Mouse (Mus musculus): ENCODE measurements at regions not wholly inside any gene's neighbourhood (a gene's known extent, or its start where the extent isn't known, plus 50 kb on each side); places are given as distances from the start of the nearest gene placed in this dataset.
A peak's percentile ranks its signal among the peaks of the same experiment; 100 is the strongest.

DNA sequence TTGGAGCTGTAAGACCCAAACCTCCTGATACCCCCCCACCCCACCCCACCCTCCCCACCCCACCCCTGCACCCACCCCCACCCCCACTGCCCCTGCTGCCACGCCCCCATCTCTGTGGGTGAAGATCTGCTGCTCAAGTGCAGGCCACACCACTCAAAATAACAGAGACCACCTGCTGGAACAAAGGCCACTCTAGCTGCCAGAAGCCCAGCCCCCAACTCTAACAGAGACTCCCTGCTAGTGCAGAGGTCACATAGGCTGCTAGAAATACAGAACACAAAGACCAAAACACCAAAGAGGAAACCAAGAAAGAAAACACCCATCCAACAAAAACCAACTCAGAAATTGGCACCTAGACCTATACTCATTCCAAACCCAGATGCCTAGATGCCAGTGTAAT lies 58.9 kb downstream of the Olfr267 start:
- no peak for DNase-seq

DNA sequence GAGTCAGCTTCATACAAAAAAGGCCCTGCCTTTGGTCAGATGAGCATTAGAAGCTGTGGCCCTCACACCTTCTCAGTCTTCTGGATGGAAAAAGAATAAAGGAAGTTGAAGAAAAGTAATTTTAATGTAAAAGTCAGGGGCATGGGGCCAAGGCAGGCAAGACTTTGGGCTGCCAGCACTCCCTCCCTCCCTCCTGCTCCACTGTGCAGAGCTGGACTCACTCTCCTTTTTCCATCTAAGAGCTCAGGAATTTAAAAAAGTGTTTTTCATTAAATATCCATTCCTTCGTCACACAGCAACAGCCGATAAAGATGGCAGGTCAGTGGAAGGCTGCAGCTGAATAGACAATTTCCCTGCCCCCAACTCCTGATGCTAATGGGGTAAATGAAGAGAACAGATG lies 61.1 kb downstream of the Olfr267 start:
- no peak for DNase-seq

DNA sequence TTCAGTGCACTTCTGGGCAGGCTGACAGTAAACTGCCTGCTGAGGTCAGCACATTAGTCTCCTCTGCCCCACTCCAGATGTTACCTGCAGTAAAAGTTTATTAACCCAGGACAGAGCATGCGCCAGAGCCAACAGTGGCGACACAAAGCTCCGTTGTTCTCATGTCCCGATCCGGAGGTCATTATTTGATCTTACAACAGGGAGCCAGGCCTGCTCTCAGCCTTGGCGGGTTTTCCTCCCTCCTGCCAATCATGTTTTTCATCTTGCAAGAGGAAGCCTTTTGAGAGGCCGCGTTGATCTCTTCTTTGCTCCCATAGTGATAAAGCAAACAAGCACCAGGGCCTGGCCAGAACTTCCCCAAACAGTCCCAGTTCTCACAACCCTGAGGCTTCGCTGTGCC lies 64.7 kb downstream of the Olfr267 start:
- peak; percentile 34 for DNase-seq

DNA sequence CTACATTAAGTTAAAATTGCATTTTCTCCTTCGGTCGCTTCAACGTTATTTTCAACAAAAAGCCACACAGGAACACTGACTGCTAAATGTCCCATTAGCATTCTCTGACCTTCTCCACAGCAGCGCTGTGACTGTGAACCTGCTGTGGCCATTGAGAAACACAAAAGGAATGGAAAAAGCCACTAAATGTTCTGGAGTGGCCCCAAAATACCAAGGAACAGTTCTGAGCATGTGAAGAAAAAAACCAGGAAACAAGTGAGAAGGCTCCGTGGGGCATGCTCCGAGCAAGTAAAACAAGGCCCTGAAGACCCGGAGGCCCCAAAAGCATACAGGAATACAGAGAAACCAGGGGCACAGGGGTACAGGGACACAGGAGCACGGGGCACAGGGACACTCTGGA lies 66.8 kb downstream of the Olfr267 start:
- no peak for DNase-seq

DNA sequence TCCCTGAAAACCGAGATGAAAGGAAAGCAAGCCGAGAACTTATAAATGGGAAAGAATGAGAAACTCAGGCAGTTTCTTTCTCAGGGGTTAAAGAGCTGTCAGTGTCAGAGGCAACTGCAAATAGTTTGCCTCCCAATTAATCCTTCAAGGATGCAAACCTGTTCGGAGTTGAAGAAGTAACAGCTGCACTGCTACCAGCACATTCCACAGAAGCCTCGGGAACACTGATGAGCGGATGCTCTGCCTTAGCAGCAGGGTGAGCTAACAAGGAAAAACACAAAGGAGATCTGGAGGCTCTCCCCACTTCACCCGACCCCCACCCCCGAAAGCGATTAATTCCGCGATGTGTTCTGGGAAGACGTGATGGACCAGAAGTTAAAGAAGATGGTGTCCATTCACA lies 71.1 kb downstream of the Olfr267 start:
- DNase-seq = no peak

DNA sequence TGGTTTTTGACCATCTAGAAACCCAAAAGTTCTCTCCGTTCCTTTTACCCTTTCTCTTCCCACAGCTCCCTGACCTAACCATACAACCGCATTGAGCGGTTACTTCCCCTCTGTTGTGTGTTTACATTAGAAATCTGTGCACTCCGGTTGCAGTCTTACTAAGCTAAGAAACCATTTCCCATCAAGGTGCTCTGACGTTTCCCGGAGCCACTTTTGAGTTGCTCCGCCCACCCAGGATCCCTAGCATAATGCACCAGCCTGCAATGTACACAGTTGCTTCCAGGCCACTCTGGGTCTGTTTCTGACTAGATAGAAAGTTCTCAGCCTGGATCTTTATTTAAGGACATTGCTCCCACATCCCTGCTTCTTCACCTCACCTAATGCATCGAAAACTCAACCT lies 71.7 kb downstream of the Olfr267 start:
- DNase-seq = no peak

DNA sequence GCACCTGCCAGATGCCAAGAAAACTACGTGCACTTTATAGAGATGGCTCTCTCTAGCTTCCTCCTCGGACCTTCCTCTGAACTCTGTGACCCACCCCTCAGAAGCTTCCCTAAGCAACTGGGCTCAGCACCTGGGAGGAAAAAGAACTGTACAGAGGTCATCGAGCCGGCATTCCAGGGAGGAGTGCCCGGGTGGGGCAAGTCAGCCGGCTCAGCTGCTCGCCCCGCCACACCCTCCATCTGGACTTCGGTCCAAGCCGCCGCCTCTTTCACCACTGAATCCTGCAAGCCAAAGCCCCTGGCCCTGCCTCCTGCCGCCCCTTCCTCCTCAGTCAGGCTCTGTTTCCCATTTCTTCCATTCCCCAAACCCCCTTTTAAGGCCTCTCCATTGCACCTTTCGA lies 73.3 kb downstream of the Olfr267 start:
- DNase-seq = no peak

DNA sequence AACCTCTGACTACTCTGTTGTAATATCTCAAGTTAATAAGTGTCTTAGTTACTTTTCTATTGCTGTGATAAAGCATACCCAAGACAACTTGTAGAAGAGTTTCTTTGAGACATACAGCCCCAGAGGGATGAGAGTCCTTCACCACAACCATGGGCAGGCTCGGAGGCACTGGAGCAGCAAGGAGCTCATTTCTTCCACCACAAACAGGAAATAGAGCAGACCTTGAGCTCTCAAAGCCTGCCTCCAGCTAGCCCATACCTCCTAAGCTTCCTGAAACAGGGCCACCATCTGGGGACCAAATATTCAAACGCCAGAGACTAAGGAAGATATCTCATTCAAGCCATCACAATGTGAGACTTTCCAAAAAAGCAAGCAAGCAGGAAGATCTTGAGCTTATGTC lies 74.6 kb downstream of the Olfr267 start:
- DNase-seq = no peak

DNA sequence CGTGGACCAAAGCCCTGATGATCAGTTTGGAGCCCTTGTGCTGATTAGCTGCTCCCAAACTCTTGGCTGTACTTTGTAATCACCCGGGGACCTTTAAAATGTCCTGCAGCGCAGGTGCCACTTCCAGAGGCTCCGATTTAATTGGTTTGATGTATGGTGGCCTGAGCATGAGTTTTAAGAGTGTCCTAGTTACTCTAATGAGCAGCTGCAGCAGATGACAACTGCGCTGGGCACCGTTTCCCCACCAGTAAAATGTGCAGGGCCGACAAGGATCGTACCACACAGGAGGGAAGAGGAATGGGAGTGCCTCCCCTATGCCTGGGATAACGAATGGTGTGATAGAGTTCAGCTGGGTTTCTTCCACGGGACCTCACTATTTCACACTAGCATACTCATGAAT lies 75.3 kb downstream of the Olfr267 start:
- no peak for DNase-seq

DNA sequence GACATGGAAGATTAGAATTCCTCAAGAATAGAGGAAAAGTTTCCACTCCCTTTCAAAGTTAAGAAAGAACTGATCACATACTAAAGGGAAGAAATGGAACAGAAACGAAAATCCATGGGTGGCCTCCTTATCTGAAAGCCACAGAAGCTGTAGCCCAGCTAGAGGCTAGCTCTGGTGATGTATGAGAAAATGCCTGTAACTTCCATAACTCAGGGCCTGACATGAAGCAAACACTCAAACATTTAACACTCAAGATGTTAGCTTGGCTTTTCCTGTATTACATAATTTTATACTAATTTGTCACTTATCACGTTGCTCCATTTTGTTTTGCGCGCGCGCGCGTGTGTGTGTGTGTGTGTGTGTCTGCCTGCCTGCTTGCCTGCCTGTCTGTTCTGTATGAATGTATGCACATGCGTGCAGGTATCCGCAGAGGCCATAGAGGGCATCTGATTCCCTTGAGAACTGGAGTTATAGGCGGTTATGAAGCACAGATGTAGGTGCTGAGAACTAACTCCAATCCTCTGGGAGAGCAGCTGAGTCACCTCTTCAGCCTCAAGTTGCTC lies 88.2 kb downstream of the Olfr267 start:
- no peak for DNase-seq

DNA sequence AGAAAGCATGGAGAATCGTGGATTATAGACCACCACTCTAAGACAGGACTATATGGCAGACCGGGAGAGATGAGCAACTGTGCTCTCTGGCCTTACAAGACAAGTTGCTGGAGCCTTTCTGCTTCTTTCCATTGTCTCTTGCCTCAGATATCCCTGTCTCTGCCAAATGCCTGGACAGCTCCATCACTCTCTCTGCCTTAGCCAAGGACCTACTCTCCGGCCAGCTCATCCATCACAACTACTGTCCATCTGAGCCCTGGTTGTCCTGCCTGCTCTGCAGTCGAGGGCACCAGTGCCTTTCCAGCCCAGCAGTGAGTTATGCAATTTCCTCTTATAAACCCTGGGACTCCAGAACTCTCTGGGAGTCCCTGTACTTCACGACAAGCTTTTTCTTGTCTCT lies 88.7 kb downstream of the Olfr267 start:
- no peak for DNase-seq

DNA sequence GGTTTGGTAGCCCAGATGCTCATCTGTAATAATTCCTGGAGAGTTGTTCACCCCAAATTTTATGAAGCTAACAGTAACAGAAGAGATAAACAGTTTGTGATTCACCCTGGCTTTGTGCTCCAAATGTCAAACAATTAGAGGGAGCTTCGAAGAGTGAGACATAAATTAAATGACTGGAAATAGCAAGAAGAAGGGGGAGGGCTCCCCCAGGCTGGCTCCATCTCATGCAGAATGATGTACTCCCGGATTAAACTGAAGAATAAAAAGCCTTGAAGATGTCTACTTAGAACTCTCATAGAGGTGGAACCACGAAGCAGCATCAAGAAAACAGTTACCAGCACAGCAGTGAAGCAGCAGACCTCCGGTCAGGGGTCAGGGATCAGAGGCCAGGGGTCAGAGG lies 90.8 kb downstream of the Olfr267 start:
- DNase-seq = peak; percentile 4

DNA sequence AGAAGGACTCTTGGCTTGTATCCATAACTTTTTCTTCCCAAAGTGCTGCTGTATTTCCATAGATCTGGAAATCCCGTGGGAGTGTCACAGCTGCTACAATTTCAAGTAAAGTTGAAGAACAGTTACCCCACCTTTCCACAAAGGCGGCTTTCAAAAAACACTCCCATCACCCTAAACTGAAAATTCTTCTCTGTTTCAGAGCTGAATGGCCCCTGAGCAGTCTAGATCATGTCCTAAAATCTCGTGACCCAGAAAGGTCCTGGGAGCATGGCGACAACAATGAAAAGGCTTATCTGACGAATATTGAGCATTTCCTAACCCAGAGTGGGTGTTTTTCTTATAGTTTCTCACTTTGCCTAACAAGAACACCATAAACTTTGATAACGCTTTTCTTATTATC lies 92.2 kb downstream of the Olfr267 start:
- no peak for DNase-seq

DNA sequence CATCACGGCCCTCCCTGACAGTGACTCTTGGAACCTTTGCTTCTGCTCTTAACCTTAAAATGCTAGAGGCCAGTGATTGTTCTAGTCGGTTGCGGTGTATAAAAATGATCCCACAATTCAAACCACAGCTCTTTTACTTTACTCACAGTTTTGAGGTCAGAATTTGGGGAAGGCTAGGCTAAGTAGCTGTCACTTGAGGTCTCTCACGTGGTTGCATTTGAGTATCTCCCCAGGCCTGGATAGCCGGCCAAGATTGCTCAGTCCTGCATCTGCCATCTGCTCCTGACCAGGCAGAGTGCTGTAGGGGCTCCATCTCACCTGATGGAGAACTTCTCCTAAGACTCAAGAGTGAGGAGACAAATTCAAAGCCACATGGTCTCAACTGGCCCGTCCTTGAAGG lies 94.5 kb downstream of the Olfr267 start:
- no peak for DNase-seq

DNA sequence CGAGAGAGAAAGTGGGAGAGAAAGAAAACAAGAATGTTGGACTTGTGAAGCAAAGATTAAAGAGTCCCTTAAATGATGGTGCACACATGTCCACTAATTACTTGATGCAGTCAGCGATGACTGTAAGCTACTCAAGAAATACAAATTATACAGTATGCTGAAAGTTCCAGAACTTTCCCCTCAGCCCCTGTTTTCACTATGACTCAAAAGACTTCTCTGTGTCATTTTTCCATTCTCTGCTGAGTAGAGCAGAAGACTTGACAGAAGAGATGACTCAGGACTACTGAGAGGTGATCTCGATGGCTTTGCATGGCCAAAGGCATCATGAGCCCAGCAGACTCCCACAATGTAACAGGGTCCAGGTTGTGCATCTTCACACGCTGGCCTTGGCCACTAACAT lies 105.6 kb downstream of the Olfr267 start:
- no peak for DNase-seq

DNA sequence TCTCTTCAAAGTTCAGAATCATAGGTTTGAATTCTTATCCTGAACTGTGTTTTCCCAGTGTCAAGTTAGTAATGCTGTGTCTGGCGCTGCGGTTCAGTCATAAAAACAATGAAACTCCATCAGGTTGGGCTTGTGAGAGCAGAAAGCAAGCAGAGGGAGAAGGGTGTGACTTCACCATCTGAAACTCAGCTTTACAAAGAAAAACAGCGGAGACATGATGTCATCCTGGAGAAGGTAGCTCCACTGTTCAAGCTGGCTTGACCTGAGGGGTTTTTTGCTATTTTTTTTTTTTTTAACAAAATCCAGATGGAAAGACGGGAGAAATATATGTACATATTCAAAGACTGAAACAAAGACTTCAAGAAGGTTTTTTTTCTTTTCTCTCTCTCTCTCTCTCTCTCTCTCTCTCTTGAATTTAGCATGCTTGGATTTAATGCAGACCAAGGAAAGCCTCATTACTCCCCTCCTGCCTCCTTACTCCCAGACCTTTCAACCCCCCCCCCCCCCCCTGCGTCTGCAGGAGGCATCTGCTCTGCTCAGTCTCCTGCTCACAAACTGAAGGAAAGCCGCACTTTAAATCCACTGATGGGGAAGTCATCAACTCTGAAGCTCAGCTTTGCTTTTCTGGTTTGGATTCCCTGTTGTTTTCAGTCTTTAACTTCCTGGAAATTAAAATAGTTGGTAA lies 109.7 kb downstream of the Olfr267 start:
- no peak for DNase-seq

DNA sequence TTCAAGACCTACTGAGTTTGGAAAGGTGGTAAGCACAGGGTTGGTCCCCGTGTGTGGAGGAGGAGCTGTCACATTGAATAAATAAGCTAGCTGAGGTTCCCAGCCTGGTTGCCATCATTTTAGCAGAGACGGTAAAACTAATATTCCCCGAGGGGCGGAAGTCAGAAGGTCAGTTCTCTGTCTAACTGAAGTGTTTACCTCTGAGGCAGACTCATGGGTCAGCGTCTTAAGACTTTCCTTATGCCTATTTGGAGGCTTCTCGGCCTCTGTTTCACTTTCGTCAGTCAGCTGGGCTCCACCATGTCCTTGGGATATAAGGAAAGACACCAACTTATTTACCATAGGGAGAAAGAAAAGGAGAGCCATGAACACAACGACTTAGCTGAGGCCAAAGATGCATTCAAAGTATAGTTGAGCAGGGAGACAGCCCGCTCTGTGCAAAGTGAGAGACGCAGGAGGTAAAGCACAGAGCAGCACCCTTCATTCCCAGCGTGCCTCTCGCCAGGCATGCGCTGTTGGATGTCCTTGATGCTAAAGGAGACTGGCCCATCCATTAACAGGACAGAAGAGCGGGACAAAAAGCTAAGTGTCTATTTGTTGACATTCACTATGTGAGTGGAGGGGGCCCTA lies 116.0 kb downstream of the Olfr267 start:
- DNase-seq = no peak

DNA sequence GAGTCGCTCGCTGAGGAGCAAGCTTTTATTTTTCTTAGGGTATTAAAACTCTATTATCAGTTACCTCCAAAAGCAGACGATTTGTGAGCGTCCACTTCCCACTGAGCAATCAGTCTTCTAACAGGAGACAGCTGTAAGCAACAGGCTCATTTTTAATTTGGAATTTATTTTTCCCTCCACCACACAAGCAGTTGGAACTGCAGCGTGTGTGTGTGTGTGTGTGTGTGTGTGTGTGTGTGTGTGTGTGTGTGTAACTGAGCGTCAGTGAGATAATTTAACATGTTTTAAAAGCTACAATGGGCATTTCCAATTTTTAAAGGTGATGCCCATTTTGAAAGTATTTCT lies 116.6 kb downstream of the Olfr267 start:
- no peak for DNase-seq

DNA sequence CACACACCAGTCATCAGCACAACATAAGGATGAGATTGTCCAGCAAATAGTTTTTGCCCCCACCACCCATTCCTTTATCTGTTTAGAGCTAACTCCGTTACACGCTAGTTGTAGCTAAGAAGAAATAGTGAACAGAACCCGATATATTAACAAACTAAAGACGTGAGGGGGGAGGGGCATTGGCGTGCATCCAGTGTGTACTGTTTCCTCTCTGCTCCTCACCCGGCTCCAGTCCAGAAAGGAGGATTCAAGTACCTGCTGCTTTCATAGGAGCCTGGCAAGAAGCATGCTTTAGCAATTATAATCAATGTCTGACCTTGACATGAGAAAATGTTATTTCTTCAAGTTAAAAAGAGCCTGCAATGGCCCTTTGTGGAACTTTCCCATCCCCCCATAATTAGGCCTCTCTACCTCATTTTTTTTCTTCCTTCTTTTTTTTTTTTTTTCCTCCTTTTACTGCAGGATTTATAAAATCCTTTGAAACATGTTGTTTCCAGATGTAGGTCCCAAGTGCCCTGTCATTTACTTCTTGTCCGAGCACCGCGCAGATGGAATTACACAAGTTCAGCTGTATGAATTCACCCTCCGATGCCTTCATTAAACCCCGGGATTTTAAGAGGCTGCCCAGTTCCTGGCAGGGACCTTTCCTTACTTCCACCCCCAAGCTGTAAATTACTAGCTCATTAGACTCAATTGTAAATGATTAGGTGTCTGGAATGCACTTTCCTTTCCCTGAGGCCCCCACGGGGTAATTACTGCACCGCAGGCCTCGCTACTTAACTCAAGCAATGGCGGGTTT lies 116.6 kb upstream of the Lpar1 start:
- no peak for DNase-seq

DNA sequence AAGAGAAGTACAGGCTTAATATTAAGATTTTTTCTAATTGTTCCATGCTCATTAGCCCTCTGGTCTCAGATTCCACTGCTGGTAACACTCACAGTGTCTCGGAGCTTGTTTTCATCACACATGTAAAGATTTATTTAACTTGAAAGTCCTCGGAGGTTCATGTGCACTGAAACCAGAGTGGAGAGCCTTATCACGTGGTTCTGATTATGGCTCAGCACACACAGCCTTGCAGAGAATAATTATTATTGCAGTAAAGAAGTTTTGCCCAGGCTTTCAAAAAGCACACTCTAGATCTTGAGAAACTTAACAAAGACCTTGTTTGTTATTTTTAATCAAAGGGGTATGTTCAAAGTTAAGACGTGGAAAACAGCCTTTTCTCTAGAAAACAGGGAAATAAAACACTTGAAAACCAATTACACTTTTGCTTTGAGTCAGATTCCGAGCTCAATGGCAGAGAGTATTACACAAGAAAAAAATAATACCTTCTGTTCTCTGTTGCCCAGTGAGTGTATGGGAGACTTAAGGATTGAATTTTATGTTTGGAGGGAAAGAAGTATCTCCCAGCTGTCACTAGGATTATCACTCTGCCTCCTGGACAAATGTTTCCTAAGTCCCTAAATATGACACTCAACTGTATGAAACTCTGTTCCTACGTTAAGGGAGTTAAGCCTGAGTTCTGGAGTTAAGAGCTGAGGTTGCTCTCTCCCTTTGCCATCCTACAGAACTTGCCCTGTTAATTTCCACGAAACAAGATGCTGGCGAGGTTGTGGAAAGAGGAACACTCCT lies 114.9 kb upstream of the Lpar1 start:
- DNase-seq = no peak

DNA sequence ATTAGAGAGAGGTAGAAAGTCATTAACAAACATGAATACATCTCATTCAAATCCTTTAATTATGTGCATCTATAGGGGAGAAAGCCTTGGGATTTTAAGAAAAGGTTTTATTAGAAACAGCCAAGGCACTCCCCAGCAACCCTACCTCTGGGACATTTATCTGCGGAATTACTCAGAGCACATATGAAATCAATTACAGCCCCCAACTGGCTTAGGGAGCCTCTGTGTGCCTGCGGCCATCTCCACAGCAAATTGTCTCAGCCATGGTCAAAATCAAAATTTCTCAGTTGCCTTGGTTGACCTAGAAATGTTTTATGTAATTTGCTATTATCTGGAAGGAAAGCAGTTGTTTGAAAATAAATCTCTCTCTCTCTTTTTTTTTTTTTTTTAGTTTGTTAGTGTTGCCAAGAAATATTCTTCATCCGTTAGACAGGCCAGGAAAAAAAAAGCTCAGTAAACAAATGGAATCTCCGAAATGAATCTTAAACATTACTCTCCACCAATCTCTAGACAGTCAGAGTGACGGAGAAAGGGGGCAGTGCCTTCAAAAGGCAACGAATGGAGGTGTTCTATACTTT lies 110.0 kb upstream of the Lpar1 start:
- DNase-seq = no peak

DNA sequence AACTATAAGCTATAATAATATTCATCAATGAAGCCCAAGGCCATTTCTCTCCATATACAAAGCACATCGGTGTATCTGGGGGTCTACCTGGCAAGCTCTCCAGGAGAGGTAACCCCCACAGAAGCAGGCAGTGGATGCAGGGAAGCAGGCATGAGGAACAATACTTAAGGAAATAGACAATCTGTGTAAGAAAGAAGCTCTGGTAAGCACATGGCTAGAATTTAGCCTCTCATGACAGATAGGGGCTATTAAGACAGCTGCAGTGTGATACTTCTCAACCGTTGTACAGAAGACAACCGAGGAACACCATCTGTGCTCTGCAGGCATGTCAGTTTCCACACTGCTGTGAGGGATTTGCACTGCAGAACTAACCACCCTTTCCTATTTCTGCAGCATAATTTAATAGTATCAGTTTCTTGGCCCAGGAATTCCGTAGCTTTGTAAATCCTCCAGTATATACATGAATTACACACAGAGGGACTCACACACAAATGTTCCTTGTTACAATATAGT lies 108.1 kb upstream of the Lpar1 start:
- peak; percentile 29 for DNase-seq

DNA sequence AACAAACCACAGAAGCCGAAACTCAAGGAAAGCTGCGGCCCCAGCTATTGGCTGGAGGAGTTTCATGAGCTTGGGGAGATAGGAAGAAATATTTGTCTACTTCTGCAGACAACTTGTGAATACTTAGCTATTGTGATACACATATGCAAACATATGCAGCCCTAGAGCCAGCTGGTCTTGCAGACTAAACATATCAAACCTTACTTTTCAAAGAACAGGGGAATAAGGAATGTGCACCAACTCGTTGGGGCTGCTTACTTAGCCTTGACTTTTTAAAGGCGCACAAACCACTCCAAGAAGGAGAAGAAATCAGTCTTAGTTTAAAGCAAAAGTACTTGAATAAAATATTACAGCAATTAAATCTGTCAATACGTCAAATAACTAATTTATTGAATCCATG lies 106.8 kb upstream of the Lpar1 start:
- DNase-seq = no peak

Data from layer of hippocampus, adult 9-11 months (tissue).